Mouse (Mus musculus): ENCODE results near the gene Ciao1. TPM values are rescaled to one million over a fixed set of nuclear protein-coding genes. Genes with fewer than 3 reads are reported as not detected.
"Not testable (repeated sequence)": the region's sequence is repeated elsewhere in the genome, so short reads cannot be mapped to it uniquely, and the experiment has no call there.

Ciao1 gene
- 52.5 and 63.1 TPM in 2 replicates for polyA plus RNA-seq (2015; fragmentation: Nextera tagmentation; extraction: Ambion mirVana)

- H3K27me3 ChIP-seq = no peaks in the 10 kb centered on the region
- whole genome bisulfite sequencing = under 1% methylated on average over 53 of the region's 53 CpGs
- peak; percentile 99 for ATAC-seq (ENCODE audit: insufficient number of reproducible peaks, insufficient read depth, low FRiP score, low TSS enrichment, low read depth)
- peaks cover 20% of the 10 kb centered on the region for H3K4me1 ChIP-seq
- H3K27ac ChIP-seq = peak within 1 kb of the TSS; percentile 66; the same call in 1 of the 2 replicates
- peak within 1 kb of the TSS; percentile 99 for H3K4me2 ChIP-seq
- no peaks in the 10 kb centered on the region for H3K9me3 ChIP-seq
- H3K36me3 ChIP-seq = peaks cover 38% of the 10 kb centered on the region
- peak within 1 kb of the TSS; percentile 89 for H3K4me3 ChIP-seq
- H3K9ac ChIP-seq = peak within 1 kb of the TSS; percentile 89
Observed at GRCm38 (mm10) chr2:127247592-127248333, at the start of gene Ciao1, which contains the start of gene Tmem127. Ciao1 (minus strand) TSS chr2:127247816. Tmem127 (plus strand) TSS chr2:127247908.

- no peaks in the 10 kb centered on the region for H3K27me3 ChIP-seq
- no peak for ATAC-seq (ENCODE audit: insufficient number of reproducible peaks, insufficient read depth, low FRiP score, low TSS enrichment, low read depth)
- H3K9ac ChIP-seq = no peak overlapping the region
- H3K4me1 ChIP-seq = no peaks in the 10 kb centered on the region
- H3K36me3 ChIP-seq = peaks cover 77% of the 10 kb centered on the region
- H3K9me3 ChIP-seq = no peaks in the 10 kb centered on the region
- H3K4me3 ChIP-seq = no peak overlapping the region
- 87% methylated on average over 7 of the region's 7 CpGs for WGBS
- H3K27ac ChIP-seq = no peak overlapping the region
- no peak overlapping the region for H3K4me2 ChIP-seq
Observed at GRCm38 (mm10) chr2:127297001-127297805, 49.6 kb upstream of the Ciao1 start.

DNA sequence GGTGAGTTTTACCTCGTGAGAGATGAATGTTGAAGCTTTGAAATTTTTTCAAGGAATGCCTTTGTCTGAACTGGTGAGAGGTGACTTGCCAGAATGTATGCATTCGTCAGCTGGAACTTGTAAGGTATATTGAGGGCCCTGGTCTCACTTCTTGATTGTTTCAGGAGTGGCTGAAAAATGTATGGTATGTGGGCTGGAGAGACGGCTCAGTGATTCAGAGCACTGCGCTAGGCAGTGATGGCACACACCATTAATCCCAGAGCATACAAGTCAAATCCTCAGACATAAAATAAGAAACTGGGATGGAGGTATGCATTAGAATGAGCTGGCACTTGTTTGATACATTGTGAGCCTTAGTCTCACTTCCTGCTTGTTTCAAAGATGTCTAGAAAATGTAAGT lies 44.6 kb upstream of the Ciao1 start:
- Histone ChIP-seq H3K4me1 (no peaks in the 10 kb centered on the region), H3K27me3 (no peaks in the 10 kb centered on the region), H3K36me3 (peaks cover 63% of the 10 kb centered on the region), H3K9ac (no peak overlapping the region), H3K4me3 (no peak overlapping the region), H3K27ac (no peak overlapping the region), H3K4me2 (no peak overlapping the region), H3K9me3 (no peaks in the 10 kb centered on the region)
- no peak for ATAC-seq (ENCODE audit: insufficient number of reproducible peaks, insufficient read depth, low FRiP score, low TSS enrichment, low read depth)
- 78% methylated on average over 4 of the region's 4 CpGs for WGBS

DNA sequence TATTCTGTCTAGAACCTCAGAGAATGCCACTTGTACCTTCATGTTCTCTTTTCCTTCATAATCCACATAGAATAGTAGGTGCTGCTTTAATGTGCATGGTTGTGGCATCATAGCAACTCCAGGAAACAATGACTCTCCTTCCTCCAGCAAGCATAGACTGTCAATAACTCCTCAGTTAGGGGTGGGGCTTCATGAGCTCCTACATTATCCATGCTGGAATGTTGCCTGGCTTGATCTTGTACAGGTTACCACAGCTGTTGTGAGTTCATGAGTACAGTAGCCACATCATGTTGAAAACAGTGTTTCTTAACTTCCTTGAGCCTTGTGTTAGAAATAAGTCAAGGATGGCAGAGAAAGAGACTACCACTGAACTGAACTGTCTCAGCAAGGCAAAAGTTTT lies 30.5 kb upstream of the Ciao1 start:
- Histone ChIP-seq H3K9me3 (no peaks in the 10 kb centered on the region), H3K27ac (no peak overlapping the region), H3K4me2 (no peak overlapping the region), H3K9ac (no peak overlapping the region), H3K36me3 (no peaks in the 10 kb centered on the region), H3K4me1 (peaks cover 4% of the 10 kb centered on the region; the same call in 1 of the 2 replicates), H3K27me3 (no peaks in the 10 kb centered on the region), H3K4me3 (no peak overlapping the region)
- ATAC-seq (ENCODE audit: insufficient number of reproducible peaks, insufficient read depth, low FRiP score, low TSS enrichment, low read depth) = no peak

- H3K4me2 ChIP-seq = no peak overlapping the region
- peaks cover 6% of the 10 kb centered on the region for H3K36me3 ChIP-seq
- peaks cover 10% of the 10 kb centered on the region for H3K4me1 ChIP-seq
- no peaks in the 10 kb centered on the region for H3K9me3 ChIP-seq
- H3K27me3 ChIP-seq = no peaks in the 10 kb centered on the region
- H3K4me3 ChIP-seq = no peak overlapping the region
- no peak overlapping the region for H3K27ac ChIP-seq
- ATAC-seq (ENCODE audit: insufficient number of reproducible peaks, insufficient read depth, low FRiP score, low TSS enrichment, low read depth) = no peak
- H3K9ac ChIP-seq = no peak overlapping the region
- WGBS = 81% methylated on average over 5 of the region's 5 CpGs
Observed at GRCm38 (mm10) chr2:127275551-127276320, 28.1 kb upstream of the Ciao1 start.

DNA sequence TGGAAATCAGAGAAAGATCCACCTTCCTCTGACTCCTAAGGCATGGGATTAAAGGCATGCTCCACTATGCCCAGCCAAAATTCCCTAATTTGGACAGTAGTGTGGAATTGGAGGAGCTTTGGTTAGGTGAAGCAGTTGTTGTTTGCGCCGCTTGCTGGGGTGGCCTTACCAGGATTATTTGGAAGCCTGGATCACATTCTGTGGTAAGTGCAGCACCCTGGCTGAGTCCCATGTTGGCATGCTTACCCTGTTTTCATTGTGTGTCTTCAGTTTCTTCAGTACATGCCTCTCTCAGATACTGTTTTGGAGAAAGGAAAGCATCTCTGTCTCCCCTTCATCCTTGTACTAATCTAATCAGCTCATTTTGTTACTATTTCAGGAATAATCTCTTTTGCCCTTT lies 27.0 kb upstream of the Ciao1 start:
- peaks cover 6% of the 10 kb centered on the region for H3K36me3 ChIP-seq

DNA sequence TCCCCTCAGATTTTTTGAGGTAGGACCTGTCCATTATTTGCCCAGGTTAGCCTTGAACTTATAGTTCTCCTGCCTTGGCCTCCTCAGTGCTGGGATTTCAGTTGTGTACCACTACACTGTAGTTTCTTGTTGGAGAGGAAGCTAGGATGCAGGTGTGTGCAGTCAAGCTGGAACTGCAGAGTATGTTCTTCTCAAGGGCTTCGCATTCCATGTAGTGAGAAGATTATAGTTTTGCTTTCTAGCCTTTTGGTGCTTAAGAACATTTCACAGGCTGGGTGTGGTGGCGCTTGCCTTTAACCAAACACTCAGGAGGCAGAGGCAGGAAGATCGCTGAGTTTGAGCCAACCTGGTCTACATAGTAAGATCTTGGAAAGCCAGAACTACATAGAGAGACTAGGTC lies 25.2 kb upstream of the Ciao1 start:
- 98% methylated on average over 3 of the region's 3 CpGs for WGBS
- peaks cover 10% of the 10 kb centered on the region for H3K4me1 ChIP-seq
- no peak overlapping the region for H3K9ac ChIP-seq
- H3K9me3 ChIP-seq = no peaks in the 10 kb centered on the region
- H3K4me3 ChIP-seq = no peak overlapping the region
- ATAC-seq (ENCODE audit: insufficient number of reproducible peaks, insufficient read depth, low FRiP score, low TSS enrichment, low read depth) = no peak
- no peak overlapping the region for H3K4me2 ChIP-seq
- H3K27me3 ChIP-seq = no peaks in the 10 kb centered on the region
- no peak overlapping the region for H3K27ac ChIP-seq
- H3K36me3 ChIP-seq = peaks cover 6% of the 10 kb centered on the region

More for the DNA sequence above, 27.0 kb upstream of the Ciao1 start:
- no peaks in the 10 kb centered on the region for H3K27me3 ChIP-seq
- no peaks in the 10 kb centered on the region for H3K9me3 ChIP-seq
- no peak overlapping the region for H3K4me3 ChIP-seq
- 88% methylated on average over 2 of the region's 2 CpGs for WGBS
- peaks cover 10% of the 10 kb centered on the region for H3K4me1 ChIP-seq
- H3K4me2 ChIP-seq = no peak overlapping the region
- no peak overlapping the region for H3K9ac ChIP-seq
- H3K27ac ChIP-seq = no peak overlapping the region
- ATAC-seq (ENCODE audit: insufficient number of reproducible peaks, insufficient read depth, low FRiP score, low TSS enrichment, low read depth) = no peak

GRCm38 (mm10) chr2:127272049-127272448 lies 24.4 kb upstream of the Ciao1 start:
- not testable (repeated sequence) for H3K9me3 ChIP-seq; H3K36me3 ChIP-seq; H3K27me3 ChIP-seq; ATAC-seq (ENCODE audit: insufficient number of reproducible peaks, insufficient read depth, low FRiP score, low TSS enrichment, low read depth); H3K4me3 ChIP-seq; H3K9ac ChIP-seq; H3K4me2 ChIP-seq; H3K27ac ChIP-seq
- 95% methylated on average over 4 of the region's 4 CpGs for WGBS
- peaks cover 10% of the 10 kb centered on the region for H3K4me1 ChIP-seq

DNA sequence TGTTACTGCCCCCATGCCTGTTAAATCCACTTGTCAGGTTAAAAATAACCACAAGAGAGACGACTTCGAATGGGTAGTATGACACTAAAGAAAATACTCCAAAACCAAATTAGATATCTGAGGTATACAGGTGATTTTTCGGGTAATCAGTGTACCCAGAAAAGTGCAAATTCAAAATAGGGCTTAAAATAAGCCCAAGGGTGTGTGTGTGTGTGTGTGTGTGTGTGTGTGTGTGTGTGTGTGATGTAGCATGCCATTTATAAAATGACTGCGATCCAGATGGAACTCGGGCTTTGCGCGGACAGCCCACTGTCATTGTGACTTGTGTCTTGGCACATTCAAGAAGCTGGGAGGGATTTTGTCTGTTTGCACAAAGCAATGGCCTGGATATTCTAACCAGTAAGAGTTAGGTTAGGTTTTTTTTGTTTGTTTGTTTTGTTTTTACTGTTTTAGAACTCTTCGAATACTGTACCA lies 23.5 kb upstream of the Ciao1 start:
- H3K4me2 ChIP-seq = peak overlapping the region; percentile 69
- H3K9ac ChIP-seq = peak overlapping the region; percentile 90
- H3K36me3 ChIP-seq = peaks cover 6% of the 10 kb centered on the region
- peaks cover 10% of the 10 kb centered on the region for H3K4me1 ChIP-seq
- WGBS = 11% methylated on average over 8 of the region's 8 CpGs
- H3K27me3 ChIP-seq = no peaks in the 10 kb centered on the region
- no peaks in the 10 kb centered on the region for H3K9me3 ChIP-seq
- H3K4me3 ChIP-seq = peak overlapping the region; percentile 94
- H3K27ac ChIP-seq = peak overlapping the region; percentile 92; the same call in 1 of the 2 replicates
- ATAC-seq (ENCODE audit: insufficient number of reproducible peaks, insufficient read depth, low FRiP score, low TSS enrichment, low read depth) = no peak

DNA sequence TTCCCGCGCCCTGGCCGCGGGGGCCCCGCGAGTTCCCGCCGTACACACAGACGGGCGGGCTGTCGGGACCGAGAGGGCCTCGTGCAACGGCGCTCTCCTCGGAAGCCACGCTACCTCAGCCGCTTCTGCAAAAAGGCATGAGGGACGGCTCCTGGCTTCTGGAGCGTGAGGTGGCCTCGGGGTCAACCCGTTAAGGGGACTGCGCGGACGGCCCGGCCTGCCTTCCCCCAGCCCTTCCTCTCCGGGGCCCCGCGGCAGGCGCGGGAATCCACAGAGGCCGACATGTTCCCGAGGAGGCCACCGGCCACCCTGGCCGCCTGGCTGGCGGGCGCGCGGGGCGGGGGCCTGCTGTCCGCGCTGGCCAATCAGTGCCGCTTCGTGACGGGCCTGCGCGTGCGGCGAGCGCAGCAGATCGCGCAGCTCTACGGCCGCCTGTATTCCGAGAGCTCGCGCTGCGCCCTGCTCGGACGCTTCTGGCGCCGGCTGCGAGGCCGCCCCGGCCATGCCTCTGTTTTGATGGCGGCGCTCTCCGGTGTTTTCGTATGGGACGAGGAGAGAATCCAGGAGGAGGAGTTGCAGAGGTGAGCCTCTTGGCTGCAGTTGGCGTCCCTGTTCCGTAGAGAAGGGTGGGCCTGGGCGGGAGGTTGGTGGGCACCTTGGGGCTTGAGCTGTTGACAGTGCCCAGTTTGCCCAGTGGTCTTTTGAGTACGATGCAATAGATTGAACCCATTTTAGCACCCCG lies 22.9 kb upstream of the Ciao1 start:
- Histone ChIP-seq H3K4me1 (peaks cover 10% of the 10 kb centered on the region), H3K4me3 (peak overlapping the region; percentile 94), H3K9me3 (no peaks in the 10 kb centered on the region), H3K9ac (peak overlapping the region; percentile 90), H3K27ac (peak overlapping the region; percentile 92), H3K4me2 (peak overlapping the region; percentile 69), H3K27me3 (no peaks in the 10 kb centered on the region), H3K36me3 (peaks cover 6% of the 10 kb centered on the region)
- under 1% methylated on average over 60 of the region's 75 CpGs for WGBS
- ATAC-seq (ENCODE audit: insufficient number of reproducible peaks, insufficient read depth, low FRiP score, low TSS enrichment, low read depth) = peak; percentile 92
